Mouse (Mus musculus) B cell, adult 2 months (primary cell): ENCODE measurements around the gene Cd44.

ENCODE experiments used
- DNase-seq, 2 experiments: peaks; one replicate each; pipeline ENCODE4 v3.0.0; 2022

The Cd44 gene

GRCm38 (mm10) chr2:102913833-102914545 is 12.5 kb upstream of the Cd44 start:
- peak; percentile 35 to 38 for DNase-seq

GRCm38 (mm10) chr2:102912951-102913350 is 11.5 kb upstream of the Cd44 start:
- DNase-seq, result peak in 1 of 2 experiments; percentile 6

GRCm38 (mm10) chr2:102912469-102912868 is 11.0 kb upstream of the Cd44 start:
- no peak for DNase-seq

GRCm38 (mm10) chr2:102909403-102909802 is 7.9 kb upstream of the Cd44 start:
- DNase-seq, result no peak

- no peak for DNase-seq
Observed at GRCm38 (mm10) chr2:102905604-102906003, 4.1 kb upstream of the Cd44 start.

GRCm38 (mm10) chr2:102901828-102902223 is 361 bp upstream of the Cd44 start:
- DNase-seq, result no peak

GRCm38 (mm10) chr2:102900230-102900721 is 1.2 kb downstream of the Cd44 start:
- DNase-seq, result peak; percentile 38 to 39

GRCm38 (mm10) chr2:102899238-102899637 is 2.2 kb downstream of the Cd44 start:
- peak; percentile 40 to 43 for DNase-seq

GRCm38 (mm10) chr2:102898585-102898984 is 2.9 kb downstream of the Cd44 start:
- DNase-seq, result no peak

- DNase-seq, result no peak
Observed at GRCm38 (mm10) chr2:102896154-102896553, 5.3 kb downstream of the Cd44 start.

GRCm38 (mm10) chr2:102895197-102895596 is 6.3 kb downstream of the Cd44 start:
- DNase-seq, result no peak

GRCm38 (mm10) chr2:102894785-102895184 is 6.7 kb downstream of the Cd44 start:
- no peak for DNase-seq

GRCm38 (mm10) chr2:102888688-102889225 is 12.7 kb downstream of the Cd44 start:
- no peak for DNase-seq

GRCm38 (mm10) chr2:102887137-102887536 is 14.3 kb downstream of the Cd44 start:
- DNase-seq, result peak; percentile 54 to 59

GRCm38 (mm10) chr2:102886306-102886935 is 15.0 kb downstream of the Cd44 start:
- DNase-seq, result no peak

- no peak for DNase-seq
Observed at GRCm38 (mm10) chr2:102882597-102883272, 18.7 kb downstream of the Cd44 start.

- DNase-seq, result no peak
Observed at GRCm38 (mm10) chr2:102882004-102882588, 19.4 kb downstream of the Cd44 start.

GRCm38 (mm10) chr2:102878513-102878912 is 23.0 kb downstream of the Cd44 start:
- no peak for DNase-seq

GRCm38 (mm10) chr2:102877463-102877862 is 24.0 kb downstream of the Cd44 start:
- no peak for DNase-seq

GRCm38 (mm10) chr2:102876141-102876540 is 25.3 kb downstream of the Cd44 start:
- no peak for DNase-seq

GRCm38 (mm10) chr2:102873848-102874247 is 27.6 kb downstream of the Cd44 start:
- DNase-seq, result peak; percentile 63

GRCm38 (mm10) chr2:102873194-102873593 is 28.3 kb downstream of the Cd44 start:
- DNase-seq, result no peak

GRCm38 (mm10) chr2:102872436-102872835 is 29.0 kb downstream of the Cd44 start:
- DNase-seq, result no peak
